Mouse (Mus musculus): ENCODE data around the gene Tecr. TPM values are rescaled to one million over a fixed set of nuclear protein-coding genes. Genes with fewer than 3 reads are reported as not detected.

Tecr gene
- polyA plus RNA-seq, 1 experiment from 2014 or later: 653 TPM

DNA sequence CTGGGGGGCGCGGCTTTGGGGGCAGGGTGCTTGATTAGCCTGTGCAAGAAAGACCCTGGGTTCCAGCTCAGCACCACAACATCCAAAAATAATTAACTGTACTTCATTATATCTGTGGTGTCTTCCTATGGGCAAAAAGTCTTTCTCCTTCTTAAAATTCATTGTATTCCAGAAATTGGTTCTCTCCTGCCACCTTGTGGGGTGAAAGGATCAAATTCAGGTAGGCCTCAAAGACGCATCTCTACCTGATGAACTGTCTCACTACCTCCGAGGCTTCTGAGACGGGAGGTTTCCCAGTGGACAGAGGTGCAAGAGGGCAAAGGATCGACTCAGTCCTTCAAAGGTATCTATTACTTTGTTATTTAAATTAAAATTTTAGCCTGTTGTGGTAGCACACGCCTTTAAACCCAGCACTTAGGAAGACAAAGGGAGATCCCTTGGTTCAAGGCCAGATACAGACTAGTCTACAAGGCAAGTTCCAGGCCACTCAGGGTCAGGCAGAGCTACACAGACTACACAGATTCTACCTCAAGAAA lies 17.2 kb downstream of the Tecr start:
- Histone ChIP-seq H3K36me3 (peaks cover 20% of the 10 kb centered on the region), H3K4me3 (no peak overlapping the region), H3K4me2 (replicated peaks) (no peak overlapping the region), H3K27me3 (no peaks in the 10 kb centered on the region), H3K9me3 (replicated peaks) (no peaks in the 10 kb centered on the region), H3K27ac (no peak overlapping the region), H3K4me1 (peaks cover 49% of the 10 kb centered on the region), H3K9ac (no peak overlapping the region)
- ATAC-seq (ENCODE audit: low FRiP score): no peak
- WGBS: 83% methylated on average over 7 of the region's 7 CpGs

DNA sequence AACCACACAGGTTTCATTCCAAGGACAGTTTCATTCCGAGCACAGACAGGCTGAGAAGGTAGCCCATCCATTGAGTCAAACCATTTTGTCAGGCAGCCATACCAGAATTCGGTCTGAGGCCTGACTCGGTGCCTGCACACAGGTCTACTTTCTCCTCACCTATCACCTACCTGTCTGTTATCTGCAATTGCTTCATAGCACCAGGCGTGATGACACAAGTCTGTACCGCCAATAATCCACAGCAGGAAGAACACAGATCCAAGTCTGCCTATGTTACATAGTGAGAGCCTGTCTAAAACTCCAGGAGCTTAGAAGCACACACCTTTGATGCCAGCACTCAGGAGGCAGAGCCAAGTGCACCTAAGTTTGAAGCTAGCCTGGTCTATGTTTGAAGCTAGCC lies 18.9 kb downstream of the Tecr start:
- Histone ChIP-seq H3K4me1 (peaks cover 49% of the 10 kb centered on the region), H3K36me3 (peaks cover 29% of the 10 kb centered on the region), H3K9ac (no peak overlapping the region), H3K27ac (no peak overlapping the region), H3K4me2 (replicated peaks) (no peak overlapping the region), H3K9me3 (replicated peaks) (no peaks in the 10 kb centered on the region), H3K4me3 (no peak overlapping the region), H3K27me3 (no peaks in the 10 kb centered on the region)
- 97% methylated on average over 5 of the region's 5 CpGs for WGBS
- no peak for ATAC-seq (ENCODE audit: low FRiP score)

DNA sequence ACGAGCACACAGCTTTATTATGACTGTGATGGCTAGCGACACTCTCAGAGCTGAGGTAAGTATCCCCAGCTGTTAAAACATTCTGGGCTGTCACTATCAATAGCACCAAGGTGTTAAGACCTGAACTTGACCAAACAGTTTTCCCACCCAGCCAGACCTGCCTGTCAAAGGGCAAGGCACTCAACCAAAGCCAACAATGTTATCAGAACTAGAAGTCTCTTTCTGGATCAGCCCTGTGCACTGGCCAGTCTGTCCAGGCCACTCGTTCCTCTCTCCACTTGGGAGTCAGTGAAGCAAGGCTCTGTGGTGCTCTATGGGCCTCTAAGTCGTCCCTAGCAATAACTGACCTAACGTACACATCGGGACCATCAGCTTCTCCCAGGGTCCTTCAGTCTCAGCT lies 20.1 kb downstream of the Tecr start:
- Histone ChIP-seq H3K27me3 (no peaks in the 10 kb centered on the region), H3K4me1 (peaks cover 41% of the 10 kb centered on the region), H3K9me3 (replicated peaks) (no peaks in the 10 kb centered on the region), H3K4me2 (replicated peaks) (no peak overlapping the region), H3K9ac (no peak overlapping the region), H3K36me3 (peaks cover 34% of the 10 kb centered on the region), H3K27ac (no peak overlapping the region), H3K4me3 (no peak overlapping the region)
- no peak for ATAC-seq (ENCODE audit: low FRiP score)
- WGBS: 76% methylated on average over 6 of the region's 6 CpGs

DNA sequence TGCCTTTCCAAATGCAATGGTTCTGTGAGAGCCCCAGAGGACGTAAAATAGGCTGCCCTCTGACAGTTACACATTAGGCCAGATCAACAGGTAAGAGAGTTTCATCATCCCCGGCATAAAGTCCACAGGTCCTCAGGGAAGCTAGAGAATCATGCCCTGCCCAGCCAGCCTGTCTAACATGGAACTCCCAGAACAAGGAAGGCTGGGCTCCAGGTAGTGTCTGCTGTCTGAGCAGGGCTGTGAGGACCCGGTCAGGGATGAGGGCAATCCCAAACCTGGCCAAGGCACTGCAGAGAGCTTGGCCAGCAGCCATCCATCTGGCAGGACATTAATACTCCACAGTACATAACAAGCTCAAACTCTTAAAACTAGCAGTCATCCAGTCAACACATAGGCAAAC lies 22.4 kb downstream of the Tecr start:
- 89% methylated on average over 3 of the region's 3 CpGs for WGBS
- H3K4me1 ChIP-seq: peaks cover 27% of the 10 kb centered on the region
- H3K9me3 ChIP-seq (replicated peaks): no peaks in the 10 kb centered on the region
- no peak overlapping the region for H3K4me3 ChIP-seq
- H3K27me3 ChIP-seq: no peaks in the 10 kb centered on the region
- H3K9ac ChIP-seq: no peak overlapping the region
- H3K4me2 ChIP-seq (replicated peaks): no peak overlapping the region
- ATAC-seq (ENCODE audit: low FRiP score): no peak
- H3K36me3 ChIP-seq: peaks cover 34% of the 10 kb centered on the region
- H3K27ac ChIP-seq: no peak overlapping the region

- H3K27ac ChIP-seq: no peak overlapping the region
- no peaks in the 10 kb centered on the region for H3K9me3 ChIP-seq (replicated peaks)
- H3K4me1 ChIP-seq: peaks cover 26% of the 10 kb centered on the region
- 83% methylated on average over 1 of the region's 1 CpGs for whole genome bisulfite sequencing
- no peak for ATAC-seq (ENCODE audit: low FRiP score)
- peaks cover 28% of the 10 kb centered on the region for H3K36me3 ChIP-seq
- H3K4me3 ChIP-seq: no peak overlapping the region
- no peak overlapping the region for H3K9ac ChIP-seq
- H3K27me3 ChIP-seq: no peaks in the 10 kb centered on the region
- no peak overlapping the region for H3K4me2 ChIP-seq (replicated peaks)
Observed at GRCm38 (mm10) chr8:83584771-83585170, 23.0 kb downstream of the Tecr start.

DNA sequence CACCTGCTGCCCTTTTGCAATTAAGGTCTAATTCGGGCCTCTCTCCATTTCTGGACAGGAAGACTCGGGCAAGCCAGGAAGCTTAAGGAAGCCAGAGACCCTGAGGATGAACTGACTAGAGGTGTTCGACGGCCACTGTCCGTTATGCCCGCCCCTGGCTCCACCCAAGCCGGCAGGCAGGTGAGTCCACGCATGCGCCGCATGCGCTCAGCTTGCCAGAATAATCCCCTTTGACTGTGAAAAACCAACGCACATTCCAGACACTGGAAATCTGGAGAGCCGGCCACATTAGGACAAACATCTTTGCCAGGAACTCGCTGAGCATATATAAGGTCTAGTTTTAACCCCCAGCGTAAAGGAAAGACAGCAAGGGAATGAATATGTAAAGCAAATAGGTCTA lies 24.5 kb downstream of the Tecr start:
- peaks cover 32% of the 10 kb centered on the region for H3K4me1 ChIP-seq
- H3K27ac ChIP-seq: no peak overlapping the region
- H3K4me2 ChIP-seq (replicated peaks): no peak overlapping the region
- H3K4me3 ChIP-seq: no peak overlapping the region
- no peaks in the 10 kb centered on the region for H3K9me3 ChIP-seq (replicated peaks)
- WGBS: 93% methylated on average over 15 of the region's 15 CpGs
- peaks cover 27% of the 10 kb centered on the region for H3K36me3 ChIP-seq
- H3K9ac ChIP-seq: no peak overlapping the region
- no peak for ATAC-seq (ENCODE audit: low FRiP score)
- no peaks in the 10 kb centered on the region for H3K27me3 ChIP-seq

- ATAC-seq (ENCODE audit: low FRiP score): no peak
- WGBS: 88% methylated on average over 8 of the region's 8 CpGs
Observed at GRCm38 (mm10) chr8:83582226-83582625, 25.5 kb downstream of the Tecr start.

GRCm38 (mm10) chr8:83580826-83581225 lies 26.9 kb downstream of the Tecr start:
- no peaks in the 10 kb centered on the region for H3K9me3 ChIP-seq (replicated peaks)
- H3K9ac ChIP-seq: no peak overlapping the region
- H3K4me1 ChIP-seq: peaks cover 46% of the 10 kb centered on the region
- H3K4me3 ChIP-seq: no peak overlapping the region
- H3K36me3 ChIP-seq: peaks cover 18% of the 10 kb centered on the region
- ATAC-seq (ENCODE audit: low FRiP score): no peak
- no peak overlapping the region for H3K4me2 ChIP-seq (replicated peaks)
- no peaks in the 10 kb centered on the region for H3K27me3 ChIP-seq
- no peak overlapping the region for H3K27ac ChIP-seq
- 89% methylated on average over 8 of the region's 8 CpGs for WGBS

More at GRCm38 (mm10) chr8:83582226-83582625, 25.5 kb downstream of the Tecr start:
- no peak overlapping the region for H3K27ac ChIP-seq
- no peaks in the 10 kb centered on the region for H3K27me3 ChIP-seq
- no peak overlapping the region for H3K9ac ChIP-seq
- no peaks in the 10 kb centered on the region for H3K9me3 ChIP-seq (replicated peaks)
- no peak overlapping the region for H3K4me2 ChIP-seq (replicated peaks)
- no peak overlapping the region for H3K4me3 ChIP-seq
- peaks cover 37% of the 10 kb centered on the region for H3K4me1 ChIP-seq
- H3K36me3 ChIP-seq: peaks cover 26% of the 10 kb centered on the region

- H3K4me2 ChIP-seq (replicated peaks): no peak overlapping the region
- no peaks in the 10 kb centered on the region for H3K9me3 ChIP-seq (replicated peaks)
- no peak overlapping the region for H3K4me3 ChIP-seq
- H3K4me1 ChIP-seq: peaks cover 57% of the 10 kb centered on the region
- 0 out of 2 replicates have a peak overlapping the region, but pooled peaks have one; percentile 35 for H3K9ac ChIP-seq
- ATAC-seq (ENCODE audit: low FRiP score): no peak
- H3K27ac ChIP-seq: 0 out of 2 replicates have a peak overlapping the region, but pooled peaks have one; percentile 30
- peaks cover 10% of the 10 kb centered on the region for H3K36me3 ChIP-seq
- no peaks in the 10 kb centered on the region for H3K27me3 ChIP-seq
- 87% methylated on average over 8 of the region's 8 CpGs for WGBS
Observed at GRCm38 (mm10) chr8:83579676-83580075, 28.1 kb downstream of the Tecr start.

DNA sequence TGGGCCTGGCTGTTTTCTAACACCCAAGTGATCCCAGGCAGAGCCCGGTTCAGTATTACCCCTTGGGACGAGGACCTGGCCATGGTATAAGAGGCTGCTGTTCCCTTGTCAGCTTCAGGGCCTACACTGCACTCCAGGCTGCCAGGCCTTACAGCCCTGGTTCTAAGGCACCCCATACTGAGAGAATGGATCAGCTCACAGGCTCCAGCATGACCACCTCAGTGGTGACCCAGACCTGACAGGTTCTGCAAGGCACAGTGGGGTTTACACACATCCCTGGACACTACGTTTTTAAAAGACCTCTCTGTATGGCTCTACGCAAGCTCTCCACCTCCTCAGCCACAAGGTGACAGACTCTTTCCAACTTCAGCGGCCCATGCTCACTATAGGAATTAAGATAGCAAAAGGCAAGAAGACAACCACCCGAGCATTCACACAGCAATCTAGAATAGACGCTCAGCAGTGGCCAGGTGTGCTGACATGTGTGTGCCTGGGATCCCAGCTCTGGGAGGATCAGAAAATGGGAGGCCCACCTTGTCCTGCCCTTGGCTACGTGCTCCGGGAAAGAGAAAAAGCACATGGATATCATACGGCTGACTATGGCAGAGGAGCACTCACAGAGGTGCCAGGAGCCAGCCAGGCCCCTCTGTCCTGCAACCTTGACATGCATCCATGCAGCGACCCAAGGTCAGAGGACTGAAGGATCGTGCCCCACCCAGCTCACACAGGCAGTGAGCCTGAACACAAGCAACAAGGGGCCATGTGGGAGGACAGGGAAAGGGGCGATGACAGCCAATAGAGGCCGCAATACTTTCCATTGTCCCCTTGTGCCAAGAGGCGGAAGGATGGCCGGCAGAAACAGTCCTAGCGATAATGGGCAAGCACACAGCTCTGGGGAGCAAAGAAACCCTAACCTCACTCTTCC lies 29.4 kb downstream of the Tecr start:
- no peak overlapping the region for H3K4me3 ChIP-seq
- peak overlapping the region; percentile 35 for H3K9ac ChIP-seq
- H3K36me3 ChIP-seq: peaks cover 13% of the 10 kb centered on the region
- H3K4me2 ChIP-seq (replicated peaks): no peak overlapping the region
- 0 out of 2 replicates have a peak overlapping the region, but pooled peaks have one; percentile 30 for H3K27ac ChIP-seq
- WGBS: 70% methylated on average over 17 of the region's 17 CpGs
- no peaks in the 10 kb centered on the region for H3K27me3 ChIP-seq
- H3K9me3 ChIP-seq (replicated peaks): no peaks in the 10 kb centered on the region
- ATAC-seq (ENCODE audit: low FRiP score): no peak
- peaks cover 62% of the 10 kb centered on the region for H3K4me1 ChIP-seq

DNA sequence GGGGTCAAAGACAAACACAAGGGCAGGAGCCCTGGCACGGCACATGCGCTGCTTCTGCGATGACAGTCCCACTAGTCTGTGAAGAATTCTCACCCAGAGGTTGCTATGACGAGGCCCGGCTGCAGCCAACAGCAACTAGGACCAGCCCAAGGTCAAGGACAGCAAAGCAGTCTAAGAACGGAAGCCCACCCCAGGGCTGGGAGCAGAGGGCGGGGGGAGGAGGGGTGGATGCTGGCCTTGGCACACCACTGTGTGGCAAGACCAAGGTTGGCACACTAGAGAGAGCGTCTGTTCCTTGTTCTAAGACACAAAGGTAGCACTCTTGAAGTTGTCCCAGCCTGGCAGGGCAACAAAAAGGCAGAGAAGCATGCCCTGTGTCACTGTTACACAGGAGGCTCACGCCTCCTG lies 30.4 kb downstream of the Tecr start:
- ATAC-seq (ENCODE audit: low FRiP score): no peak
- peaks cover 61% of the 10 kb centered on the region for H3K4me1 ChIP-seq
- H3K27ac ChIP-seq: 0 out of 2 replicates have a peak overlapping the region, but pooled peaks have one; percentile 30
- no peak overlapping the region for H3K4me2 ChIP-seq (replicated peaks)
- no peaks in the 10 kb centered on the region for H3K27me3 ChIP-seq
- no peak overlapping the region for H3K4me3 ChIP-seq
- no peak overlapping the region for H3K9ac ChIP-seq
- 46% methylated on average over 9 of the region's 9 CpGs for WGBS
- H3K9me3 ChIP-seq (replicated peaks): no peaks in the 10 kb centered on the region
- H3K36me3 ChIP-seq: peaks cover 23% of the 10 kb centered on the region

- peaks cover 58% of the 10 kb centered on the region for H3K4me1 ChIP-seq
Observed at GRCm38 (mm10) chr8:83576921-83577320, 30.9 kb downstream of the Tecr start.

More at GRCm38 (mm10) chr8:83576921-83577320, 30.9 kb downstream of the Tecr start:
- Histone ChIP-seq H3K9ac (no peak overlapping the region), H3K4me3 (no peak overlapping the region), H3K27me3 (no peaks in the 10 kb centered on the region), H3K36me3 (peaks cover 28% of the 10 kb centered on the region), H3K9me3 (replicated peaks) (no peaks in the 10 kb centered on the region), H3K27ac (0 out of 2 replicates have a peak overlapping the region, but pooled peaks have one; percentile 30), H3K4me2 (replicated peaks) (no peak overlapping the region)
- ATAC-seq (ENCODE audit: low FRiP score): no peak
- WGBS: 73% methylated on average over 4 of the region's 4 CpGs

Data from hindbrain, embryonic 12.5 days (tissue).